Mouse (Mus musculus): Measurements from ENCODE around the gene Cnr2. TPM values are rescaled to one million over a fixed set of nuclear protein-coding genes. Genes with fewer than 3 reads are reported as not detected.

The Cnr2 gene
- total and polyA plus RNA-seq, 3 experiments: 6.8 to 10.2 TPM; not detected in 1

DNA sequence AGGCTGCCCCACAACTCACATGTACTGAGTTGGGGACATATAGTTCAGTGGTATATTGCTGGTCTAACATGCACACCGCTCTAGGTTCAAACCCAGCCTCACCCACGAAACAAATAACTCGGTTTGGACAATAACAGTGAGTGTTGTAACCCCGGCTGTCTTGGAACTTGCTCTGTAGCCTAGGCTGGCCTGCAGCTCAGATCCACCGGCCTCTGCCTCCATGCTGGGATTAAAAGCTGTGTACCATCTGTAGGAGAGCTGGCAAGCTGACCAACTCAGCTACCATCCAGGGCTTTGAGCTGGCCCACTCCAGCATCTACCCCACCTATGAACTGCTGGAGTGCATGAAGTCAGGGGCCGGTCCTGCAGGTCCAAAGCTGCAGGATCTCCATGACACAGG lies 15.2 kb upstream of the Cnr2 start:
- Histone ChIP-seq H3K4me3 (ENCODE audit: control insufficient read depth in 1 of 2, insufficient read depth in 1 of 2, low read depth in 2 of 2, low read length in 2 of 2) (no peak overlapping the region), H3K36me3 (ENCODE audit: control insufficient read depth in 1 of 2, insufficient read depth in 2 of 2, low read length in 2 of 2) (peaks cover 0 to 8% of the 10 kb centered on the region in 2 experiments; a peak in 2 of 4 replicates), H3K4me1 (ENCODE audit: control insufficient read depth in 1 of 2, insufficient read depth in 2 of 2, low read length in 2 of 2) (peaks cover 7 to 14% of the 10 kb centered on the region in 2 experiments), H3K9me3 (replicated peaks; ENCODE audit: insufficient read depth, low read length) (no peaks in the 10 kb centered on the region), H3K27me3 (ENCODE audit: control insufficient read depth in 1 of 2, insufficient read depth in 2 of 2, low read length in 2 of 2) (no peaks in the 10 kb centered on the region), H3K27ac (ENCODE audit: control insufficient read depth, low read depth, low read length) (no peak overlapping the region), H3K79me2 (ENCODE audit: control insufficient read depth, insufficient read depth, low read length, poor library complexity) (no peaks in the 10 kb centered on the region; the same call in 1 of the 2 replicates), H3K9ac (ENCODE audit: control insufficient read depth, low read depth, low read length, poor library complexity, severe bottlenecking) (no peak overlapping the region)
- TF ChIP-seq ETS1 (IDR thresholded peaks at IDR 0.05; ENCODE audit: low read depth, low read length) (no peak), MEF2A (IDR thresholded peaks at IDR 0.05; ENCODE audit: extremely low read depth, insufficient replicate concordance, low read depth, low read length, poor library complexity, severe bottlenecking) (no peak), MYB (IDR thresholded peaks at IDR 0.05; ENCODE audit: low read depth, low read length) (no peak), MAZ (IDR thresholded peaks at IDR 0.05; ENCODE audit: low read depth, low read length) (no peak), CHD2 (IDR thresholded peaks at IDR 0.05; ENCODE audit: low read length) (no peak), GABPA (IDR thresholded peaks at IDR 0.05; ENCODE audit: low read depth, low read length) (no peak), CTCF (IDR thresholded peaks at IDR 0.05 in 2 of 3, conservative IDR thresholded peaks at IDR 0.05 in 1 of 3; ENCODE audit: control insufficient read depth in 1 of 3, insufficient read depth in 1 of 3, low read depth in 2 of 3, low read length in 3 of 3, poor library complexity in 1 of 3, severe bottlenecking in 1 of 3) (no peak), MXI1 (IDR thresholded peaks at IDR 0.05; ENCODE audit: low read depth, low read length) (no peak), SIN3A (IDR thresholded peaks at IDR 0.05; ENCODE audit: low read length) (no peak), TCF12 (IDR thresholded peaks at IDR 0.05; ENCODE audit: low read depth, low read length) (no peak), NELFE (IDR thresholded peaks at IDR 0.05; ENCODE audit: low read depth, low read length) (no peak)
- DNase-seq (ENCODE audit: low read depth, low spot score): no peak

DNA sequence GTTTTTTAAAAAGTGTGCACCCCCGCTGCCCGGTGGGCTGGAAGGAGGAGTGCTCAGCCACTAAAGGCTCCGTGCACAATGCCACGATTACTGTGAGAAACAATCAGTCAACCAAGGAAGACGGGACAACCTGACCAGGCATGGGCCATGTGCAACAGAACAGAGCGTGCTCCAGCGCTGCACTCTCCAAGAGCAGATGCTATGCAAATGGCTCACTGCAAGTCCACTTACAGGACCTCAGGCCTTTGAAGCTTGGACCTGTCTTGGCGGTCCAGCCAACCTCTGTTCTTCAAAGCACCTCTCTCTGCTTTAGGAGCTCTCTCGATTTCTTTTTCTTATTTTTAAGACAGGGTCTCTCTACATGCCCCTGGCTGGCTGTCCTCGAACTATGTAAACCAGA lies 14.6 kb upstream of the Cnr2 start:
- Histone ChIP-seq H3K36me3 (ENCODE audit: control insufficient read depth in 1 of 2, insufficient read depth in 2 of 2, low read length in 2 of 2) (peaks cover 0 to 2% of the 10 kb centered on the region in 2 experiments; a peak in 2 of 4 replicates), H3K27me3 (ENCODE audit: control insufficient read depth in 1 of 2, insufficient read depth in 2 of 2, low read length in 2 of 2) (no peaks in the 10 kb centered on the region), H3K9me3 (replicated peaks; ENCODE audit: insufficient read depth, low read length) (no peaks in the 10 kb centered on the region), H3K4me3 (ENCODE audit: control insufficient read depth in 1 of 2, insufficient read depth in 1 of 2, low read depth in 2 of 2, low read length in 2 of 2) (no peak overlapping the region), H3K4me1 (ENCODE audit: control insufficient read depth in 1 of 2, insufficient read depth in 2 of 2, low read length in 2 of 2) (peaks cover 4 to 9% of the 10 kb centered on the region in 2 experiments), H3K79me2 (ENCODE audit: control insufficient read depth, insufficient read depth, low read length, poor library complexity) (no peaks in the 10 kb centered on the region; the same call in 1 of the 2 replicates), H3K27ac (ENCODE audit: control insufficient read depth, low read depth, low read length) (no peak overlapping the region), H3K9ac (ENCODE audit: control insufficient read depth, low read depth, low read length, poor library complexity, severe bottlenecking) (no peak overlapping the region)
- TF ChIP-seq EP300 (IDR thresholded peaks at IDR 0.05; ENCODE audit: low read depth in 1 of 2, low read length in 2 of 2) (no peak), KAT2A (conservative IDR thresholded peaks at IDR 0.05; ENCODE audit: low read depth, low read length) (no peak), MXI1 (IDR thresholded peaks at IDR 0.05; ENCODE audit: low read depth, low read length) (no peak), SMC3 (IDR thresholded peaks at IDR 0.05; ENCODE audit: low read depth, low read length) (no peak), MEF2A (IDR thresholded peaks at IDR 0.05; ENCODE audit: extremely low read depth, insufficient replicate concordance, low read depth, low read length, poor library complexity, severe bottlenecking) (no peak), POLR2AphosphoS2 (IDR thresholded peaks at IDR 0.05; ENCODE audit: low read length) (no peak), NRF1 (IDR thresholded peaks at IDR 0.05; ENCODE audit: insufficient read depth, low read depth, low read length, poor library complexity, severe bottlenecking) (no peak), ZC3H11A (IDR thresholded peaks at IDR 0.05; ENCODE audit: low read depth, low read length) (no peak), TAL1 (IDR thresholded peaks at IDR 0.05; ENCODE audit: low read length) (no peak), ZKSCAN1 (IDR thresholded peaks at IDR 0.05; ENCODE audit: low read depth, low read length) (no peak), POLR2AphosphoS5 (IDR thresholded peaks at IDR 0.05; ENCODE audit: borderline replicate concordance, low read depth, low read length) (no peak), CTCF (IDR thresholded peaks at IDR 0.05 in 2 of 3, conservative IDR thresholded peaks at IDR 0.05 in 1 of 3; ENCODE audit: control insufficient read depth in 1 of 3, insufficient read depth in 1 of 3, low read depth in 2 of 3, low read length in 3 of 3, poor library complexity in 1 of 3, severe bottlenecking in 1 of 3) (no peak), CHD2 (IDR thresholded peaks at IDR 0.05; ENCODE audit: low read length) (no peak), MYC (IDR thresholded peaks at IDR 0.05; ENCODE audit: low read depth, low read length) (no peak), USF1 (IDR thresholded peaks at IDR 0.05; ENCODE audit: low read depth, low read length) (no peak), ZMIZ1 (IDR thresholded peaks at IDR 0.05; ENCODE audit: low read depth, low read length) (no peak), BHLHE40 (IDR thresholded peaks at IDR 0.05; ENCODE audit: borderline replicate concordance, low read depth, low read length) (no peak), ETS1 (IDR thresholded peaks at IDR 0.05; ENCODE audit: low read depth, low read length) (no peak), CHD1 (IDR thresholded peaks at IDR 0.05; ENCODE audit: low read depth, low read length) (no peak)
- no peak for DNase-seq (ENCODE audit: low read depth, low spot score)
